Mouse (Mus musculus) embryonic facial prominence, embryonic 15.5 days (tissue): ENCODE measurements at regions not wholly inside any gene's neighbourhood (a gene's known extent, or its start where the extent isn't known, plus 50 kb on each side); places are given as distances from the start of the nearest gene placed in this dataset.

Source experiments
- ATAC-seq: fragments of 200-750 bp; cut with Nextera tagmentation; 2 replicates; pipeline ENCODE4 v1.8.0; 2017; ENCODE audit warnings: low read depth, moderate TSS enrichment; ENCODE audit not compliant: insufficient number of reproducible peaks, low FRiP score, low TSS enrichment
- H3K27ac ChIP-seq: fragments of 300-500 bp; sonication (generic); replicated peaks from 2 replicates; pipeline ENCODE4 v1.5.1; 2015; ENCODE audit warnings: mild to moderate bottlenecking, inconsistent platforms
- H3K27me3 ChIP-seq: fragments of 300-500 bp; sonication (generic); 2 replicates; pipeline ENCODE4 v1.6.1; 2015; ENCODE audit warnings: inconsistent platforms
- H3K36me3 ChIP-seq: fragments of 300-500 bp; sonication (generic); 2 replicates; pipeline ENCODE4 v1.6.1; 2015; ENCODE audit warnings: mild to moderate bottlenecking, inconsistent platforms
- H3K4me1 ChIP-seq: fragments of 300-500 bp; sonication (generic); 2 replicates; pipeline ENCODE4 v1.6.1; 2015; ENCODE audit warnings: inconsistent platforms
- H3K4me2 ChIP-seq: fragments of 300-500 bp; sonication (generic); replicated peaks from 2 replicates; pipeline ENCODE4 v1.6.1; 2015; ENCODE audit warnings: mild to moderate bottlenecking, inconsistent platforms
- H3K4me3 ChIP-seq: fragments of 300-500 bp; sonication (generic); replicated peaks from 2 replicates; pipeline ENCODE4 v1.5.1; 2015; ENCODE audit warnings: mild to moderate bottlenecking, inconsistent platforms
- H3K9ac ChIP-seq: fragments of 300-500 bp; sonication (generic); 2 replicates; pipeline ENCODE4 v1.6.1; 2015; ENCODE audit warnings: inconsistent platforms
- H3K9me3 ChIP-seq: fragments of 300-500 bp; sonication (generic); replicated peaks from 2 replicates; pipeline ENCODE4 v1.6.1; 2016; ENCODE audit warnings: inconsistent platforms
- WGBS: fragments of 180-500 bp; shearing (Covaris S2); methylation state at CpG from one replicate; pipeline ENCODE4 v1.1.7; 2015; 5-methylcytosine and 5-hydroxymethylcytosine counted together

DNA sequence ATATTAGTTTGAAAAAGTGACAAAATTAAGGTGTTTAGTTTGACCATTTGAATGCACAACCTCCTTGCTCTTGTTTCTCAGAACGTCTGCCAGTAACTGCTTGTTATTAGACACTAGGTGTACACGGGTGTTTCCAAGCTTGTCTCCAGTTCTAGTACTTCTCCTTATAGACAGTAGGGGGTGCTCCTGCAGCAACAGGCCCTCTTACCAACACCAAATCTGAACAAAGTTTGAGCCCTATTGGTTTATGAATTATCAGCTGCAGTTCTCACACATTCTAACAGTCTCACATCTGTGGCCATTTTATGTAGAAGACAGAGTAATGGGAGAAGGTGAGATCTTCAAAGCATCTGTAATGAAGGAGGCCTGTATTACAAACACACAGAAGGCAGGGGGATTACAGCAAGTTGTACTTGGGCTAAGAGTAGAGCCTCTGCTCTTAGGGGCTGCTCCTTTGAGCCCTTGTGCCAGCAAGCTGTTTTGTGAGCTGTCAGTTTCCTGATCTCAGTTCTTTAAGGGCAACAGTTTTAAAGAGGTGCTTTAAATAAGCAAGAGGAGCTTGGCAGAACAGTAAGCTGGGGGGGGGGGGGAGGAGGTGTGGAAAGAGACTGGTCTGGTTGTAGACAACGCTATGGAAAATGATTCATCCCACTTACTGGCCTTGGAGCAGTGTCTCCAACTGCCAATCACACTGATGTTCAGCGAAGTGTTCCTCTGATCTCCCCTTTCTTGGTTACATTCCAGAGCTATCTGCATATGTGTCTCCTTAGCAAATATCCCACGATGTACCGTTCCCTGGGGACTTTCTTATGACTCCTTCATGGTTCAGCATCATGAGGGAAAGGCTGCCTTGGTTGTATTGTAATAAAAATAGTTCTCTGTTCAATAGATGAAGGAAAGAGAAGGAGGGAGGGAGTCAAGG lies 71.3 kb upstream of the Cep162 start:
- no peaks in the 10 kb centered on the region for H3K36me3 ChIP-seq
- peaks cover 3% of the 10 kb centered on the region; the same call in 1 of the 2 replicates for H3K4me1 ChIP-seq
- no peak overlapping the region for H3K9ac ChIP-seq
- H3K27ac ChIP-seq: no peak overlapping the region
- no peaks in the 10 kb centered on the region for H3K27me3 ChIP-seq
- H3K4me3 ChIP-seq: no peak overlapping the region
- ATAC-seq: no peak
- no peaks in the 10 kb centered on the region for H3K9me3 ChIP-seq
- 33% methylated on average over 6 of the region's 6 CpGs for WGBS
- H3K4me2 ChIP-seq: no peak overlapping the region

DNA sequence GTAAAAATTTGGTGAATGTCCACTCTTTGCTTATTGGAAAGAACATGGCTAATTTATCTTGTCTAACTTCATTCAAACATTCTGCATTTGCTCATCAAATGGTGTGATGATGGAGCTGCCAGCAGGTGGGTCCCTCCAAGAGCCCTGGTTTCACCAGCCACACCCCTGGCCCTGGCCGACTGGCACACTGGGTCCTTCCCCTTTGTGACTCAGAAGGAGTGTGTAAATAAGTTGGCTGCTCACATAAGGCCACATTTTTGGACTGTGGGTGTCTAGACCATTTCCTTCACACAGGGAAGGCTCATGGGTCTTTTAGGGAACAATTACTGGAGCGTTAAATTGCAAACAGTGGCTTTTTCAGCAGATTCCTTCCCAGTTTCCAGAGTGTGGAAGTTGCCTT lies 68.4 kb upstream of the Cep162 start:
- Histone ChIP-seq H3K27ac (no peak overlapping the region), H3K4me3 (no peak overlapping the region), H3K36me3 (no peaks in the 10 kb centered on the region), H3K9me3 (no peaks in the 10 kb centered on the region), H3K4me1 (peaks cover 13% of the 10 kb centered on the region; the same call in 1 of the 2 replicates), H3K9ac (no peak overlapping the region), H3K27me3 (no peaks in the 10 kb centered on the region), H3K4me2 (no peak overlapping the region)
- ATAC-seq: no peak
- 66% methylated on average over 2 of the region's 2 CpGs for WGBS

- no peaks in the 10 kb centered on the region for H3K9me3 ChIP-seq
- 82% methylated on average over 13 of the region's 13 CpGs for WGBS
Observed at GRCm38 (mm10) chr9:87320758-87321157, 65.4 kb upstream of the Cep162 start.

GRCm38 (mm10) chr9:87318767-87319166 lies 63.4 kb upstream of the Cep162 start:
- WGBS: 25% methylated on average over 7 of the region's 7 CpGs
- no peaks in the 10 kb centered on the region for H3K9me3 ChIP-seq
- no peak overlapping the region for H3K9ac ChIP-seq
- no peaks in the 10 kb centered on the region for H3K36me3 ChIP-seq
- no peak for ATAC-seq
- H3K27ac ChIP-seq: no peak overlapping the region
- no peak overlapping the region for H3K4me2 ChIP-seq
- no peak overlapping the region for H3K4me3 ChIP-seq
- H3K4me1 ChIP-seq: peaks cover 12% of the 10 kb centered on the region; the same call in 1 of the 2 replicates
- H3K27me3 ChIP-seq: no peaks in the 10 kb centered on the region

More at GRCm38 (mm10) chr9:87320758-87321157, 65.4 kb upstream of the Cep162 start:
- Histone ChIP-seq H3K36me3 (no peaks in the 10 kb centered on the region), H3K4me2 (no peak overlapping the region), H3K4me1 (peaks cover 13% of the 10 kb centered on the region; the same call in 1 of the 2 replicates), H3K9ac (no peak overlapping the region), H3K4me3 (no peak overlapping the region), H3K27me3 (no peaks in the 10 kb centered on the region), H3K27ac (no peak overlapping the region)
- ATAC-seq: no peak

GRCm38 (mm10) chr9:87310150-87310549 lies 54.8 kb upstream of the Cep162 start:
- Histone ChIP-seq H3K27me3 (no peaks in the 10 kb centered on the region), H3K27ac (no peak overlapping the region), H3K9ac (no peak overlapping the region), H3K9me3 (no peaks in the 10 kb centered on the region), H3K4me1 (no peaks in the 10 kb centered on the region), H3K4me3 (no peak overlapping the region), H3K36me3 (no peaks in the 10 kb centered on the region), H3K4me2 (no peak overlapping the region)
- ATAC-seq: no peak
- WGBS: 74% methylated on average over 6 of the region's 6 CpGs
